Mouse (Mus musculus) liver, embryonic 13.5 days (tissue): ENCODE data around the gene Ispd. TPM values are rescaled to one million over a fixed set of nuclear protein-coding genes. Genes with fewer than 3 reads are reported as not detected.

Experiments
- ATAC-seq: fragments of 200-750 bp; cut with Nextera tagmentation; 2 replicates; pipeline ENCODE4 v1.8.0; 2017; ENCODE audit warnings: low read depth, mild to moderate bottlenecking, moderate number of reproducible peaks, moderate library complexity
- DNase-seq: peaks from one replicate; pipeline ENCODE4 v3.0.0; 2022
- H3K27ac ChIP-seq: fragments of 300-500 bp; sonication (generic); 2 replicates; pipeline ENCODE4 v1.5.1; 2015; ENCODE audit warnings: moderate library complexity, mild to moderate bottlenecking, inconsistent platforms
- H3K27me3 ChIP-seq: fragments of 300-500 bp; sonication (generic); 2 replicates; pipeline ENCODE4 v1.6.1; 2015; ENCODE audit warnings: mild to moderate bottlenecking, inconsistent platforms
- H3K36me3 ChIP-seq: fragments of 300-500 bp; sonication (generic); 2 replicates; pipeline ENCODE4 v1.6.1; 2015; ENCODE audit warnings: mild to moderate bottlenecking, inconsistent platforms
- H3K4me1 ChIP-seq: fragments of 300-500 bp; sonication (generic); replicated peaks from 2 replicates; pipeline ENCODE4 v1.6.1; 2015; ENCODE audit warnings: inconsistent platforms
- H3K4me2 ChIP-seq: fragments of 300-500 bp; sonication (generic); 2 replicates; pipeline ENCODE4 v1.6.1; 2015; ENCODE audit warnings: inconsistent platforms, mild to moderate bottlenecking, moderate library complexity
- H3K4me3 ChIP-seq: fragments of 300-500 bp; sonication (generic); replicated peaks from 2 replicates; pipeline ENCODE4 v1.5.1; 2015; ENCODE audit warnings: mild to moderate bottlenecking, inconsistent platforms
- H3K9ac ChIP-seq: fragments of 300-500 bp; sonication (generic); 2 replicates; pipeline ENCODE4 v1.6.1; 2015; ENCODE audit warnings: mild to moderate bottlenecking, inconsistent platforms
- H3K9me3 ChIP-seq: fragments of 300-500 bp; sonication (generic); replicated peaks from 2 replicates; pipeline ENCODE4 v1.6.1; 2016; ENCODE audit warnings: inconsistent platforms
- WGBS: fragments of 180-500 bp; shearing (Covaris S2); methylation state at CpG from one replicate; pipeline ENCODE4 v1.1.7; 2015; ENCODE audit not compliant: insufficient replicate concordance; 5-methylcytosine and 5-hydroxymethylcytosine counted together
- polyA plus RNA-seq: library from polyadenylated mRNA; unstranded; fragments of >200 nt; fragmentation: Nextera tagmentation; extraction: Ambion mirVana; gene quantifications from 2 replicates; pipeline ENCODE4 v1.2.1, GENCODE M21; 2015

The Ispd gene
- polyA plus RNA-seq, 1 experiment from 2014 or later = 2.0 TPM

DNA sequence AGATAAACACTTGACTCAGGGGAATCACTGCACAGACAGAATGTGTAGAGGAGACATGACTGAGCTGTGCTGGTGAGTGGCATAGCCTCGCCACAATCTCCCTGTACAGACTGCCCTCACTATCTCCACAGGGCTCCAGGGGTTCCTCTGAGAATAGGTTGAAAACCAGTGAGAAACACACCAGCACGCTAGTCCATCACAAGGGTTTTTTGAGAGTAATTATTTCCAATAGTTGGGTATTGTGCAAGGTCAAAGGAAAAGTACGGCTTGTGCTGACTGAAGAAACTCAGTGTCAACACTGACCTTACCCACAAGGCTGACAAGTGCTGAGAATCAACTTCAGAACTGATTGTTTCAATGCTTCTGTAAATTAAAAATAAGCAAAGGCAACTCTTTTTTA is 92.9 kb downstream of the Ispd start:
- H3K27me3 ChIP-seq = no peaks in the 10 kb centered on the region
- DNase-seq = no peak
- H3K4me2 ChIP-seq = no peak overlapping the region
- H3K9me3 ChIP-seq = no peaks in the 10 kb centered on the region
- 55% methylated on average over 3 of the region's 3 CpGs for WGBS
- no peaks in the 10 kb centered on the region for H3K36me3 ChIP-seq
- H3K4me3 ChIP-seq = no peak overlapping the region
- ATAC-seq = no peak
- H3K27ac ChIP-seq = no peak overlapping the region
- H3K9ac ChIP-seq = no peak overlapping the region
- H3K4me1 ChIP-seq = no peaks in the 10 kb centered on the region

- Histone ChIP-seq H3K4me3 (no peak overlapping the region), H3K27ac (no peak overlapping the region), H3K4me2 (no peak overlapping the region), H3K27me3 (no peaks in the 10 kb centered on the region), H3K36me3 (no peaks in the 10 kb centered on the region), H3K9me3 (no peaks in the 10 kb centered on the region), H3K9ac (no peak overlapping the region), H3K4me1 (no peaks in the 10 kb centered on the region)
- no peak for DNase-seq
- 69% methylated on average over 4 of the region's 4 CpGs for WGBS
- no peak for ATAC-seq
Observed at GRCm38 (mm10) chr12:36475269-36475668, 94.0 kb downstream of the Ispd start.

GRCm38 (mm10) chr12:36476476-36476875 is 95.2 kb downstream of the Ispd start:
- no peaks in the 10 kb centered on the region for H3K9me3 ChIP-seq
- H3K4me1 ChIP-seq = no peaks in the 10 kb centered on the region
- ATAC-seq (no peak), DNase-seq (no peak)
- no peak overlapping the region for H3K9ac ChIP-seq
- no peaks in the 10 kb centered on the region for H3K36me3 ChIP-seq
- 49% methylated on average over 5 of the region's 5 CpGs for WGBS
- H3K4me3 ChIP-seq = no peak overlapping the region
- H3K27ac ChIP-seq = no peak overlapping the region
- H3K27me3 ChIP-seq = no peaks in the 10 kb centered on the region
- no peak overlapping the region for H3K4me2 ChIP-seq

GRCm38 (mm10) chr12:36477501-36477900 is 96.3 kb downstream of the Ispd start:
- H3K9ac ChIP-seq = no peak overlapping the region
- no peak overlapping the region for H3K4me2 ChIP-seq
- no peaks in the 10 kb centered on the region for H3K36me3 ChIP-seq
- no peak for ATAC-seq
- H3K27ac ChIP-seq = no peak overlapping the region
- H3K4me3 ChIP-seq = no peak overlapping the region
- no peaks in the 10 kb centered on the region for H3K27me3 ChIP-seq
- H3K9me3 ChIP-seq = no peaks in the 10 kb centered on the region
- DNase-seq = no peak
- WGBS = 35% methylated on average over 6 of the region's 6 CpGs
- H3K4me1 ChIP-seq = no peaks in the 10 kb centered on the region

GRCm38 (mm10) chr12:36477926-36478325 is 96.7 kb downstream of the Ispd start:
- Histone ChIP-seq H3K4me1 (no peaks in the 10 kb centered on the region), H3K27ac (no peak overlapping the region), H3K36me3 (no peaks in the 10 kb centered on the region), H3K9me3 (no peaks in the 10 kb centered on the region), H3K4me2 (no peak overlapping the region), H3K27me3 (no peaks in the 10 kb centered on the region), H3K9ac (no peak overlapping the region), H3K4me3 (no peak overlapping the region)
- no peak for DNase-seq
- WGBS = 45% methylated on average over 3 of the region's 3 CpGs
- ATAC-seq = no peak

DNA sequence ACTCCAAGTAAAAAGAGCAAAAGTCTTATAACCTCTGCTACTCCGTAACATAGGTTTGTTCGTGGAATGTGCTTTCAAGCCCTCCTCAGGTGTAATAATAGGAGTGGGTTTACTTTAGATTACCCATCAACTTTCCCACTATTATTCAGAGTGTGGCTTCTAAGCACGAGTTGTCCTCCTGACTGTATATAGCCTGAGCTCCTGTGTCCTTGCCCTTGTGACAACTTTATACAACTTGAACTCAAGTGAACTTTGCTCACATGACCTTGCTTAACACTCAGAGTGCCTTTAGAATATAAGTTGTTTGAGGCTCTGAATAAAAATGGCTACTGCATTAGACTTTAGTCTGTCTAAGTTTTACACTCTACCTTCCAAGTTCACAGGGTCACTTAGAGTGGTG is 100.5 kb downstream of the Ispd start:
- DNase-seq (no peak), ATAC-seq (no peak)
- Histone ChIP-seq H3K9ac (no peak overlapping the region), H3K4me2 (no peak overlapping the region), H3K9me3 (no peaks in the 10 kb centered on the region), H3K36me3 (no peaks in the 10 kb centered on the region), H3K27me3 (no peaks in the 10 kb centered on the region), H3K4me3 (no peak overlapping the region), H3K4me1 (no peaks in the 10 kb centered on the region), H3K27ac (no peak overlapping the region)
- 72% methylated on average over 3 of the region's 3 CpGs for WGBS

- Histone ChIP-seq H3K4me2 (no peak overlapping the region), H3K36me3 (no peaks in the 10 kb centered on the region), H3K4me1 (no peaks in the 10 kb centered on the region), H3K9ac (no peak overlapping the region), H3K4me3 (no peak overlapping the region), H3K27me3 (no peaks in the 10 kb centered on the region), H3K27ac (no peak overlapping the region), H3K9me3 (no peaks in the 10 kb centered on the region)
- WGBS = 39% methylated on average over 2 of the region's 2 CpGs
- ATAC-seq (no peak), DNase-seq (no peak)
Observed at GRCm38 (mm10) chr12:36483346-36483745, 102.1 kb downstream of the Ispd start.

GRCm38 (mm10) chr12:36497565-36497964 is 116.3 kb downstream of the Ispd start:
- no peak overlapping the region for H3K4me2 ChIP-seq
- H3K27me3 ChIP-seq = no peaks in the 10 kb centered on the region
- DNase-seq = no peak
- 63% methylated on average over 3 of the region's 3 CpGs for WGBS
- H3K36me3 ChIP-seq = no peaks in the 10 kb centered on the region
- no peaks in the 10 kb centered on the region for H3K4me1 ChIP-seq
- no peak overlapping the region for H3K27ac ChIP-seq
- ATAC-seq = no peak
- no peak overlapping the region for H3K4me3 ChIP-seq
- no peak overlapping the region for H3K9ac ChIP-seq
- H3K9me3 ChIP-seq = no peaks in the 10 kb centered on the region

GRCm38 (mm10) chr12:36507111-36507903 is 126.1 kb downstream of the Ispd start:
- Histone ChIP-seq H3K4me3 (no peak overlapping the region), H3K4me2 (no peak overlapping the region), H3K9ac (no peak overlapping the region), H3K27ac (no peak overlapping the region), H3K27me3 (no peaks in the 10 kb centered on the region), H3K36me3 (no peaks in the 10 kb centered on the region), H3K4me1 (no peaks in the 10 kb centered on the region), H3K9me3 (no peaks in the 10 kb centered on the region)
- DNase-seq (no peak), ATAC-seq (no peak)
- WGBS = 72% methylated on average over 7 of the region's 7 CpGs

DNA sequence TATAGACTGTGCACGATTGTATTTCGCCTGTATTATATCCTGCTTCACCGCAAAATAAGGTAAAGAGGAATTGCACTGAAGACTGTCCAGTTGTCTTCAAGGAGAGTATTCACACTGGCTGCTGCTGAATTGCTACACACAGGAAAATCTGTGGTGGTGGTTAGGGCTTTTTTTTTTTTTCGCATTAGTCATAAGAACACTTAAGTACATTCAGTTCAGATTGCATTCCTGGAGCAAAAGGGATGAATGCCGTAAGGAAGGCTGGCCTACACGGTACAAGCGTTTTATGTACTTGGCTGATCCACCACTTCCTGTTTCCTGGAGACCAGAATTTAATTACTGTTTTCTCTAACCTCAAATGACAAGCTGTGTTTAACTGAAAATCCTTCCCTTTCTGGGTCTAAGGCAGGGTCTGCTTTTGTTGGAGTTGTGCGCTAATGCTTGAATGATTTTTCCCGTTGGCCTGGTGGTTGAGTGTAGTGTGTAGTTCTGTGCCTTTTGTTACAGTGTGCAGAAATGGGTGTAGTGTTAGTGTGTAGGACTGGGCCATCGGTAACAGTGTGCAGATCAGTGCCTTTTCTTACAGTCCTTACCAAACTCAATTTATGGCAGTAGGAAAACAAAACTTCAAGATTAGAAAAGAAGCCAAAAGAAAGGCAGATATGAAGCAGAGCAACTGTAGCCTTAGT is 128.8 kb downstream of the Ispd start:
- DNase-seq (no peak), ATAC-seq (no peak)
- no peak overlapping the region for H3K4me2 ChIP-seq
- no peak overlapping the region for H3K4me3 ChIP-seq
- 63% methylated on average over 10 of the region's 10 CpGs for WGBS
- H3K27me3 ChIP-seq = no peaks in the 10 kb centered on the region
- H3K4me1 ChIP-seq = no peaks in the 10 kb centered on the region
- H3K27ac ChIP-seq = no peak overlapping the region
- H3K9ac ChIP-seq = no peak overlapping the region
- H3K9me3 ChIP-seq = no peaks in the 10 kb centered on the region
- no peaks in the 10 kb centered on the region for H3K36me3 ChIP-seq

- Histone ChIP-seq H3K36me3 (no peaks in the 10 kb centered on the region), H3K27me3 (no peaks in the 10 kb centered on the region), H3K9ac (no peak overlapping the region), H3K4me1 (no peaks in the 10 kb centered on the region), H3K4me2 (no peak overlapping the region), H3K9me3 (no peaks in the 10 kb centered on the region), H3K4me3 (no peak overlapping the region), H3K27ac (no peak overlapping the region)
- ATAC-seq (no peak), DNase-seq (no peak)
- 30% methylated on average over 2 of the region's 2 CpGs for WGBS
Observed at GRCm38 (mm10) chr12:36521774-36522173, 140.5 kb downstream of the Ispd start.

- Histone ChIP-seq H3K27me3 (no peaks in the 10 kb centered on the region), H3K4me2 (no peak overlapping the region), H3K36me3 (no peaks in the 10 kb centered on the region), H3K4me3 (no peak overlapping the region), H3K9ac (no peak overlapping the region), H3K27ac (no peak overlapping the region), H3K9me3 (no peaks in the 10 kb centered on the region), H3K4me1 (no peaks in the 10 kb centered on the region)
- DNase-seq = no peak
- WGBS = 56% methylated on average over 2 of the region's 2 CpGs
- ATAC-seq = no peak
Observed at GRCm38 (mm10) chr12:36523515-36523914, 142.3 kb downstream of the Ispd start.
